Mouse (Mus musculus) bone marrow macrophage, adult 2 months (primary cell): ENCODE measurements around the gene Tmem88.

Experiments used
- CTCF ChIP-seq: IDR thresholded peaks from 2 replicates; pipeline ENCODE4 v1.5.1; 2012; ENCODE audit warnings: low read depth, mild to moderate bottlenecking, low read length, moderate library complexity
- POLR2A ChIP-seq: IDR thresholded peaks from 2 replicates; pipeline ENCODE4 v1.6.1; 2012; ENCODE audit warnings: mild to moderate bottlenecking, low read depth, low read length, borderline replicate concordance

DNA sequence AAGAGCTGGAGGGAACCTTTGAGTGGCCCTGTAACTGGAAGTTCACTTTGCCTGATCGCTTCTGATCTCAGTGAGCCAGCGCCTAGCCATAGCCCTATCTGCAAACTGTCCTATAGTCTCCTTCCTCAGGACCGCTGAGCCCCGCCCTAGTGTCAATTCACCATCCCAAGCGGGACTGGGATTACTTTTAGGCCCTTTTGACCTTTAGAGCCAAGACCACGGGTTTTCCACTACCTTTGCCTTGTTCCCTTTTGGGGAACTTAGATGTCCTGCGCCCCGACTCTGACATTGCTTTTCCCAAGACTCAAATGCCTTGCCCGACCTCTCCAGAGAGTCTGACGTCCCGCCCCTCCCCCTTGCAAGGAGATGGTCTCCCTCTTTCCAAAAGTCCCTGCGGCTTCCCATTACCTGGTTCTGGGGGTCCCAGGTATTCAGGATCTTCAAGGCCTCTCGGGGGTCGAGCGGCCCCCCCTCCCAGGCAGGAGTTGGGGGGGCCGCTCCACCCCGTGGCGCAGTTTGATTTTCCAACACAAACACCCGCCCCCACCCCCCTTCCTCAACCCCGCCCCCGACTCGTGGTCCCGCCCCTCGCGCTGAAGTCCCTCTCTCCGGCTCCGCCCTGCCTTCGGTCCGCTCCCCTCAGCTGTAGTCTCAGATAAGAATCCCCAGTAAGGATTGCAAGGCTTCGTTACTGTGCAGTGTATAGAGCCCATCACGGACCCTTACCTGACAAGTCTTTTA lies 21.9 kb upstream of the Tmem88 start:
- TF ChIP-seq POLR2A (no peak), CTCF (no peak)
